Mouse (Mus musculus): ENCODE measurements around the gene E330021D16Rik. TPM values are rescaled to one million over a fixed set of nuclear protein-coding genes. Genes with fewer than 3 reads are reported as not detected.

E330021D16Rik gene
- polyA plus RNA-seq, 1 experiment from 2014 or later = not detected

DNA sequence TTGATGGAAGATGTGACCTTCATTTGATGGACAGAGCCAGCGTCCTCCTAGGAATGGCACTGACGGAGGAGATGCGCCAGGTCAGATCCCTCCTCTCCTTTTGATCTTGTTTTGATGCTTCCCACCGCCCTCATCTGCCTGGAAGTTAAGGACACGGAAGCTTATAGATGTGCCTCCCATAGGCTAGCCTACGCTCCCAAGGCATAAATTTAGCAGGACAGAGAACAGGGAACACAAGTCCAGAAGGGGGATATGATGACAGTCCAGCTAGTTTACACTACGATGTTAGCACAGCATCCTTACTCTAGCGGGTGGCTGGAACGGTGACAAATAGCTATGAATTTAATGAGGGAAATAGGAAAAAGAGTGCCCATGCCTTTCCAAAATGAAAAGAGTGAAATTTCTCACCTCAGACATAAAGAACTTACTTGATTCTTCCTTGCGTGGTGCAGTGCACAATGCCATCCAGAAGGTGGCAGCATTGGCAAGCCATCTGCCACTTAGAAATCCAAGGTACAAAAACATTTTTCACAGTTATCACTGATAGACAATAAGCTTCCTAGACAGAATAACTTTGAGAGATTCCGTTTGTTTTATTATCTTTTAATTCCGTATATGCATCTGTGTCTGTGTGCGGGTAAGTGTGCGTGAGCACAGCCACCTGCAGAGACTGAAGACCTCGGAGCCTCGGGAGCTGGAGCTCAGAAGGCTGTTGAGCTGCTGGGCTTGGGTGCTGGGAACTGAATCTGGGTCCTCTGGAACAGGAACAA, 6.9 kb upstream of the E330021D16Rik start:
- Histone ChIP-seq H3K9me3 (replicated peaks) (no peaks in the 10 kb centered on the region), H3K27ac (ENCODE audit: poor library complexity, severe bottlenecking) (no peak overlapping the region), H3K4me2 (no peak overlapping the region), H3K36me3 (no peaks in the 10 kb centered on the region), H3K9ac (no peak overlapping the region), H3K4me3 (no peak overlapping the region), H3K27me3 (replicated peaks) (no peaks in the 10 kb centered on the region), H3K4me1 (replicated peaks) (peaks cover 20% of the 10 kb centered on the region)
- WGBS = 57% methylated on average over 16 of the region's 16 CpGs
- ATAC-seq (ENCODE audit: insufficient number of reproducible peaks, low FRiP score) = no peak

DNA sequence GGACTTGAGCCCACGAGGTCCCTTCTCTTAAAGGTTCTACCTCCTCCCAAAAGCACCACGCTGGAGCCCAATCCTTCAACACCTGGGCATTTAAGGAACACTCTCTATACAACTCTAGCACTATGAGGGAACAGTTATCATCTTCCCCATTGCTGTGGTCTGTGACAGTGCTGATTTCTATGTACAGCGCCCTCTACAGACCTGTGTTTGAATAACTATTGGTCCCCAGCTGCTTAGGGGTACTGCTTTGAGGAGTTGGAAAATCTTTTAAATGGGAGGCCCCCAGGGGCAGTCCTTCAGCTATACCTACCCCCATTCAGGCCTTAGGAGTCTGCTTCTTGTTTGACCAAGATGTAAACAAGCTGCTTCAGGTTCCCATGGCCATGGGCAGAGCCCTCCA, 5.7 kb upstream of the E330021D16Rik start:
- no peak overlapping the region for H3K9ac ChIP-seq
- ATAC-seq (ENCODE audit: insufficient number of reproducible peaks, low FRiP score) = no peak
- H3K4me1 ChIP-seq (replicated peaks) = peaks cover 20% of the 10 kb centered on the region
- no peak overlapping the region for H3K4me2 ChIP-seq
- H3K27ac ChIP-seq (ENCODE audit: poor library complexity, severe bottlenecking) = no peak overlapping the region
- no peaks in the 10 kb centered on the region for H3K36me3 ChIP-seq
- H3K9me3 ChIP-seq (replicated peaks) = no peaks in the 10 kb centered on the region
- H3K4me3 ChIP-seq = no peak overlapping the region
- 61% methylated on average over 3 of the region's 3 CpGs for WGBS
- H3K27me3 ChIP-seq (replicated peaks) = no peaks in the 10 kb centered on the region

DNA sequence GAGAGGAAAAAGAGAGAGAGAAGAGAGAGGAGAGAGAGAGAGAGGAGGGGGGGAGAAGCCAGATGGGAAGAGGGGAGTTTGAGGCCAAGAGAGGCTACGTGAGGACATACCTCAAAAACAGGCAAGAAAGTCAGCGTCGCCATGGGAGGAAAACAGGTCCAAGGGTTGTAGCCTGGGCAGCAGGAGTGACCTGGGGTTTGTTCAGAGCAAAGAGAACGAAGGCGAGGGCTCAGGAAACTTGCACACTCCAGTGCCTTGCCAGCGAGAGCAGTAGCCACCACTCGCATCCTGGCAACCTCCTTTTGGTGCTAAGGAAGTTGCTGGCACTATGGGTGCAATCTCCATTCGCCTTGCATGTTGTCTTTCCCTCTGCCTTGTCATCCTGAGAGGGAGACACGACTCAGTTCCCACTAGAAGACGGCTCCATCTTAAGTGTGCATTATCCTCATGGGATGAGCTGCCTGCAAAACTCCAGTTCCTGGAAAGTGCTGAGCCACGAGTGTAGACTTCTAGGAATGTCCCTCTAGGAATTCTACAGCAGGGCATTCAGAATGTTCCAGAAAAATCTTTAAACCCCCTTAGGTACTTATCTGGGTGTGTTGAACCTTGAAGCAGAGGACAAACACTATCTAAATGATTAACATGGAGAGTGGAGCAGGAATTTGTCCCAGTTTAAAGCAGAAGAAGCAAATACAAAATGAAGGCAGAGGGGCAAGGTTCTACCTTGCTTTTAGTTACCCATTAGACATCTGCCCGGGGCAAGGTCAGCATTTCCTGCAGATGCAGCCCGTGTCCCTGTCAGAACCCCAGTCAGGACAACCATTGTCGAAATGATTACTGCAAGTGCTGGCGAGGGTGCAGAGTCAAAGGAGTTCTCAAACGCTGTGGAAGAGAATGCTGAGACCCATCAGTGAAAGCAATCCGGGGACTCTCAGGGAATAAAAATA, 3.8 kb upstream of the E330021D16Rik start:
- 63% methylated on average over 17 of the region's 17 CpGs for WGBS
- Histone ChIP-seq H3K27ac (ENCODE audit: poor library complexity, severe bottlenecking) (no peak overlapping the region), H3K4me1 (replicated peaks) (peaks cover 20% of the 10 kb centered on the region), H3K4me2 (no peak overlapping the region), H3K9me3 (replicated peaks) (no peaks in the 10 kb centered on the region), H3K4me3 (no peak overlapping the region), H3K9ac (no peak overlapping the region), H3K36me3 (no peaks in the 10 kb centered on the region), H3K27me3 (replicated peaks) (no peaks in the 10 kb centered on the region)
- no peak for ATAC-seq (ENCODE audit: insufficient number of reproducible peaks, low FRiP score)

DNA sequence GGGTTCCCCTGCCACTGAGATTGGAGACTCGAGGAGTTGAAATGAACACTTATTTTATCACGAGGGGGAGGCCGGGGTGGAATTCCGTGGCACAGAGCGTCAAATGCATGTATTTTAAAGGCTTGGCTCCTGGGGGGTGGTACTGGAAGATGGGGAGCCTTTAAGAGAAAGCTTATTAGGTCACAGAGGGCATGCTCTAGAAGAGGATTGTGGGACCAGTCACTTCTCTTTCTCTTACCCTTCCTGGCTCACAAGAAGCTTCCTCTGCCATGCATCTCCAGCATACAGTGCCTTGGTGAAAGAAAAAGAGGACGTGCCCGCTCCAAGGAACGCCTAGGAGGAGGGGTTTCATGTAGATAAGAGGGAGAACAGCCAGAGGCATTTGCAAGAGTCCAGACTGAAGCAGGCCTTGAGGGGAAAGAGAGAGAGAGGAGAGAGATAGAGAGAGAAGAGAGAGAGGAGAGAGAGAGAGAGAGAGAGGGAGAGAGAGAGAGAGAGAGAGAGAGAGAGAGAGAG, 3.0 kb upstream of the E330021D16Rik start:
- Histone ChIP-seq H3K27ac (ENCODE audit: poor library complexity, severe bottlenecking) (0 out of 2 replicates have a peak overlapping the region, but pooled peaks have one; percentile 3), H3K4me3 (no peak overlapping the region), H3K9me3 (replicated peaks) (0 out of 2 replicates have a peak, but pooled peaks cover 3% of the 10 kb centered on the region), H3K4me1 (replicated peaks) (peaks cover 20% of the 10 kb centered on the region), H3K36me3 (no peaks in the 10 kb centered on the region), H3K9ac (no peak overlapping the region), H3K4me2 (peak overlapping the region; percentile 27), H3K27me3 (replicated peaks) (no peaks in the 10 kb centered on the region)
- WGBS = 15% methylated on average over 8 of the region's 8 CpGs
- ATAC-seq (ENCODE audit: insufficient number of reproducible peaks, low FRiP score) = no peak

DNA sequence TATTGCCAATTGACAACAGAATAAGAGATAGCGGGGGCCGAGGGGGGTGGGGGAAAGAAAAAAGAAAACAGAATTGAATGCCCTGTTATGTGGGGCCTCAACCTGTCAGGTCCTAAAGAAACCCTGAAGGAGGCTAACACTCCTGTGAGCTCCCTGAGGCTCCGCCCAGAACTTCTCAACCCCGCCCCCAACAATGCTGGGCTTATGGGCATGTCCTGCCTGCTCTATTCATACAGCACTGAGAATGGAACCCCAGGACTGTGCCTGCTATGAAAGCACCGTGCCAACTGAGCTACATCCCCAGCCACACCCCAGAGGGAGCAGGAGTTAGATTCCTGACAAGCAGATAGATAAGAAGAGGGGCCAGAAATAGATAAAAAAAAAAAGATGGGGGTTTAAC, 2.5 kb upstream of the E330021D16Rik start:
- peaks cover 20% of the 10 kb centered on the region for H3K4me1 ChIP-seq (replicated peaks)
- 65% methylated on average over 5 of the region's 5 CpGs for WGBS

DNA sequence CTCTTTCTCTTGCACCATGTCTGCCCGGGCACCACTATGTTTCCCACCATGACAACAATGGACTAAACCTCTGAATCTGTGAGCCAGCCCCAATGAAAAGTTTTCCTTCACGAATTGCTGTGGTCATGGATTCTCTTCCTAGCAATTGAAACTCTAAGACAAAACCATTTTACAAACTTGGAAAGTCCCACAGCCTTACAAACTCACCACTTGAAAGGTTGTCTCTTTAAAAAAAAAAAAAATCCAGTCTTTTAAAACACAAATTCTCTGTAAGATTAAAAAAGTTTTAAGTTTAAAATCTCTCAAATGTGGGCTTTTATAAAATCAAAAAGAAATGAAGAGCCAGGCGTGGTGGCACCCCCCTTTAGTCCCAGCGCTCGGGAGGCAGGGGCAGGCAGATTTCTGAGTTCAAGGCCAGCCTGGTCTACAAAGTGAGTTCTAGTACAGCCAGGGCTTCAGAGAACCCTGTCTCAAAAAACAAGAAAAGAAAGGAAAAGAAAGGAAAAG, 1.5 kb downstream of the E330021D16Rik start:
- Histone ChIP-seq H3K27ac (ENCODE audit: poor library complexity, severe bottlenecking) (no peak overlapping the region), H3K27me3 (replicated peaks) (no peaks in the 10 kb centered on the region), H3K9ac (no peak overlapping the region), H3K4me3 (no peak overlapping the region), H3K4me2 (no peak overlapping the region), H3K36me3 (no peaks in the 10 kb centered on the region), H3K9me3 (replicated peaks) (peaks cover 6% of the 10 kb centered on the region; the same call in 1 of the 2 replicates), H3K4me1 (replicated peaks) (peaks cover 13% of the 10 kb centered on the region)
- no peak for ATAC-seq (ENCODE audit: insufficient number of reproducible peaks, low FRiP score)
- WGBS = 84% methylated on average over 5 of the region's 5 CpGs

More for the DNA sequence above, 2.5 kb upstream of the E330021D16Rik start:
- Histone ChIP-seq H3K27ac (ENCODE audit: poor library complexity, severe bottlenecking) (0 out of 2 replicates have a peak overlapping the region, but pooled peaks have one; percentile 3), H3K36me3 (no peaks in the 10 kb centered on the region), H3K27me3 (replicated peaks) (no peaks in the 10 kb centered on the region), H3K9ac (no peak overlapping the region), H3K9me3 (replicated peaks) (peaks cover 6% of the 10 kb centered on the region; the same call in 1 of the 2 replicates), H3K4me2 (no peak overlapping the region), H3K4me3 (no peak overlapping the region)
- ATAC-seq (ENCODE audit: insufficient number of reproducible peaks, low FRiP score) = peak; percentile 57

DNA sequence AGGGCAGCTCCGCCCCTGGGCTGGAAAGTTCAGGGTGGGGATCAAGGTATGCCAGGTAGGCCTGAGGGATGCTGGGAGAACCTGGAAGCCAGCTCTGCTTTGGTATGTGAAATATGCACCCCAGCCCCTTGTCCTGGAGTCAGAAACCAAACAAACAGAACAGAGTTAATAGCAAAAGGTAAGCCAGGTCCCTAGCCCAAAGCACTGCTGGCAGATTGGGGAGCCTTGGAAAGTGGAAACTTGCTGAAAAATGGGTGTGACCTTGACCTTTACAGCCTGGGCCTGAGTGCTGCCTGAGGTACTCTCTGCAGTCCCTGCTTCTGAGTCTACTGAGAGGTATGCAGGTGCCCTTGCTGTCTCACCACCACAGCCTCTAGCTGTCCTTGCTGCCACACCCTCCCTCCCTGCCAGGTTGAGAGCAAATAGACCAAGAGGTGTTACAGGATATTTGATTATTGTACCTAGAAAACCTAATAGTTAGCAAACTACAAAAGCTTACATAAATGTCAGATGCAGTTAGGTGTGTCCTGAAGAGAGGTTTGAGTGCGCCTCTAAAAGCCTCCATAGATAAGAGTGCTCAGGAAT, 7.7 kb downstream of the E330021D16Rik start:
- Histone ChIP-seq H3K4me3 (no peak overlapping the region), H3K4me1 (replicated peaks) (no peaks in the 10 kb centered on the region), H3K4me2 (no peak overlapping the region), H3K27ac (ENCODE audit: poor library complexity, severe bottlenecking) (no peak overlapping the region), H3K9ac (no peak overlapping the region), H3K36me3 (no peaks in the 10 kb centered on the region), H3K9me3 (replicated peaks) (no peaks in the 10 kb centered on the region), H3K27me3 (replicated peaks) (no peaks in the 10 kb centered on the region)
- ATAC-seq (ENCODE audit: insufficient number of reproducible peaks, low FRiP score) = no peak
- 63% methylated on average over 2 of the region's 2 CpGs for WGBS

DNA sequence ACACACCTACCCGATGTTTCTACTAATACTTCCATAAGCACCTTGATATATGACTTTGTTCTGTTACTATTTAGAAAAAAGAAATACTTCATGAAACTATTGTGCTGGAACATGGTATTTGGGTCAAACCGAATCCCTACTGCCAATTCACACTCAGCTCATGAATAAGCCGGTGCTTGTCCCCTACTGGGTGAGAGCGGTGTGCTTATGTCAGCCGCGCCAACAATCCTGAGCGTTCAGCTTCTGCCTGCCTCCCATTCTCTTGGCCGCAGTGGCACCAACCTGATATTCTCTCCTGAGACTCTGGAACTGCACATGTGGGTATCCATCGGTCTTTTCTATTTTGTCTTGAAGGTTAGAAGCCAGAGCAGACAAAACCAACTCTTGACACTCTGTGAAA, 18.5 kb downstream of the E330021D16Rik start:
- Histone ChIP-seq H3K9ac (no peak overlapping the region), H3K36me3 (no peaks in the 10 kb centered on the region), H3K9me3 (replicated peaks) (peaks cover 16% of the 10 kb centered on the region), H3K27ac (ENCODE audit: poor library complexity, severe bottlenecking) (no peak overlapping the region), H3K4me1 (replicated peaks) (no peaks in the 10 kb centered on the region), H3K27me3 (replicated peaks) (no peaks in the 10 kb centered on the region), H3K4me3 (no peak overlapping the region), H3K4me2 (no peak overlapping the region)
- WGBS = 90% methylated on average over 9 of the region's 9 CpGs
- ATAC-seq (ENCODE audit: insufficient number of reproducible peaks, low FRiP score) = no peak

DNA sequence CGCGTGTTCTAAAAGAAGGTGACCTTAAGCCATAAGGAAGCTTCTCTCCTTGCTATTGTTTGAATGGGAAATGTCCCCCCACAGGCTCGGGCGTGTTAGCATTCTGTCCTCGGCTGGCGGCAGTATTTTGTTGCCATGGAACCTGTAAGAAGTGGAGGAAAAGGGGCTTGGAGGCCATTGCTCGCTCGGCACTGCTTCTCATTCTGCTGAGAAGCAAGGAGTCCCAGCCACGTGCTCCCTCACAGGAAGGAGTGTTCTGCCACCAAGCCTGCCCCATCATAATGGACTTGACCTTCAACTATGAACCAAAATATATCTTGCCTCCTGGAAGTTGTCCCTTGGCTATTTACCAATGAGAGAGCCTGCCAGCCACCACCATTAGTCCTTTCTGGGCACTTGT, 25.1 kb downstream of the E330021D16Rik start:
- H3K27me3 ChIP-seq (replicated peaks) = no peaks in the 10 kb centered on the region
- H3K36me3 ChIP-seq = no peaks in the 10 kb centered on the region
- H3K4me3 ChIP-seq = no peak overlapping the region
- H3K9ac ChIP-seq = no peak overlapping the region
- ATAC-seq (ENCODE audit: insufficient number of reproducible peaks, low FRiP score) = no peak
- no peaks in the 10 kb centered on the region for H3K4me1 ChIP-seq (replicated peaks)
- H3K27ac ChIP-seq (ENCODE audit: poor library complexity, severe bottlenecking) = no peak overlapping the region
- peaks cover 16% of the 10 kb centered on the region for H3K9me3 ChIP-seq (replicated peaks)
- WGBS = 61% methylated on average over 9 of the region's 9 CpGs
- no peak overlapping the region for H3K4me2 ChIP-seq

DNA sequence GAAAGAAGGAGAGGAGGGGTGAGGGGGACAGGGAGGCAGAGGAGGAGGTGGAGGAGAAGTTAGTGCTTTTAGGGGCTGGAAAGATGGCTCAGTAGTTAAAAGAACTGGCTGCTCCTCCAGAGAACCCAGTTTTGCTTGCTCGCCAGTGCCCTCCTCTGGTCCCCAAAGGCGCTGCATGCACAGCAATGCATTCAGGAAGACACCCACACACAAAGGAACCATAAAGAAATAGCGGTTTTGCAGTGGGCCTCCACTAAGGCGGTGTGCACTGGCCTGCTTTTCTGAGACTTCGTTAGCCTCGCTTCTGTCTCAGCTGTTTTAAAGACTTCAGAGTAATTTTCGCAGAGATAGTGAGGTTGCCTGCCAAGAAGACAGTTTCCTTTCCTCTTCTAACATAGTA, 30.1 kb downstream of the E330021D16Rik start:
- Histone ChIP-seq H3K4me1 (replicated peaks) (no peaks in the 10 kb centered on the region), H3K9ac (no peak overlapping the region), H3K9me3 (replicated peaks) (no peaks in the 10 kb centered on the region), H3K4me3 (no peak overlapping the region), H3K27ac (ENCODE audit: poor library complexity, severe bottlenecking) (no peak overlapping the region), H3K27me3 (replicated peaks) (no peaks in the 10 kb centered on the region), H3K4me2 (no peak overlapping the region), H3K36me3 (no peaks in the 10 kb centered on the region)
- ATAC-seq (ENCODE audit: insufficient number of reproducible peaks, low FRiP score) = no peak
- 69% methylated on average over 7 of the region's 7 CpGs for WGBS
